Mouse (Mus musculus): ENCODE measurements around the gene Hadha. TPM values are rescaled to one million over a fixed set of nuclear protein-coding genes. Genes with fewer than 3 reads are reported as not detected.
A peak's percentile ranks its signal among the peaks of the same experiment; 100 is the strongest.

The Hadha gene
- polyA plus RNA-seq, 1 experiment from 2014 or later, result 122 TPM

DNA sequence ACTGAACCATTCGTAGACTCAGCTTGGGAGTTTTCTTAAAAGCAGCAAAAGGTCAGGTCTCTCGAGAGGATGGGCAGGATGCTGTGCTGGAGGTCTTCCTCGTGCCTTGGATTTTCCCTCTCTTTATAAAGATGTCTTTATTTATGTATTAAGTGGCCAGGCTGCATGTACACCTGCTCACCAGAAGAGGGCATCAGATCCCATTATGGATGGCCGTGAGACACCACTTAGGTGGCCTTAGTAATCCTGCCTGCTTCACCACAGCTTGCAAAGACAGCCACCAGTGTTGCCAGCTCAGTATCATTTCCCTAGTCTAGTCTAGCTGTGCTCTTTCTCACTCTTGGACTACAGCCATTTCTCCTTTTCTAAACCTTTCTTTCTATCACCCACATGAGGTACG, 29.4 kb downstream of the Hadha start:
- no peak for ATAC-seq (replicated peaks; ENCODE audit: low FRiP score)
- H3K27me3 ChIP-seq (replicated peaks; ENCODE audit: control insufficient read depth, insufficient read depth, low read length), result no peaks in the 10 kb centered on the region
- no peak overlapping the region for H3K9ac ChIP-seq (ENCODE audit: low read depth, low read length)
- H3K4me1 ChIP-seq (replicated peaks; ENCODE audit: control insufficient read depth, insufficient read depth, low read length), result no peaks in the 10 kb centered on the region
- WGBS, result 49% methylated on average over 5 of the region's 5 CpGs
- H3K4me3 ChIP-seq (ENCODE audit: low read depth, low read length), result no peak overlapping the region
- no peaks in the 10 kb centered on the region for H3K9me3 ChIP-seq (ENCODE audit: control insufficient read depth, low read length)
- no peak overlapping the region for H3K4me2 ChIP-seq
- no peak for DNase-seq (ENCODE audit: low spot score)
- no peak overlapping the region for H3K27ac ChIP-seq (ENCODE audit: low read depth, low read length)
- peaks cover 48% of the 10 kb centered on the region for H3K36me3 ChIP-seq (ENCODE audit: control insufficient read depth, insufficient read depth, low read length)

DNA sequence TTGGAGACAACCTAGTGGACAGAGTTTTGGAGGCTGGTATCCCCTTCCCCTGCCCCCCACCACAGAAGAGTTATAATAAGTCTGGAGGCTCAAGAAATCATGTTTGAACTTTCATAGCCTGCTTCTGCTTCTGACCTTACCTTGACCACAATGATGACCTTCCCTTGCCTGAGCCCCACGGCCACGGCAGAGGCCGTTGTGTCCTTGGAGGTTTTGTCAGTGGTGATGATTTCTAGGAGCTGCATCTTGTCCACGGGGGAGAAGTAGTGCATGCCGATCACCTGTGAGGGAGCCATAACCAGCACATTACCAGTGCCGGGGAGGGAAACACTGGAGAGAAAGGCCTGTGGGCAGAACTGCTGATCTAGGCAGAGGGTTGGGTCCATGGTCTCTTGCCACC, 32.5 kb downstream of the Hadha start:
- ATAC-seq (replicated peaks; ENCODE audit: low FRiP score), result no peak

DNA sequence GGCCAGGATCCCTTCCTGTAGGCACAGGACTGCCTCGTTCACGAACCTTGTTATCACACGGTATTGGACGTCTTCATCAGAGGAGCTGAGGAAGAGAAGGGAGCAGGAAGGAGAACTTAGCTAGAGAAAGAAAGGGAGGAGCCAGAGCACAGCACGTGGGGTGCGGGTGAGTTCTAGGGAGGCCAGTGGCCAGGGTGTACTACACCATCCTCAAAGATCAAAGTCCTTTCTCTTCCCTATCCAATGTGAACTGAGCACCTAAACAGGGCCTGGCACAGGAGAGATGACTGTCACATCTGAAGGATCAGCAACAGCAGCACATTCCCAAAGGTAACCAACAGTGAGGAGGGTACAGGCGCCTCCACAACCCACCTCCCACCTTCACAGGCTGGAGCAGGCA, 34.9 kb downstream of the Hadha start:
- no peak overlapping the region for H3K4me3 ChIP-seq (ENCODE audit: low read depth, low read length)
- no peak overlapping the region for H3K9ac ChIP-seq (ENCODE audit: low read depth, low read length)
- DNase-seq (ENCODE audit: low spot score) (no peak), ATAC-seq (replicated peaks; ENCODE audit: low FRiP score) (no peak)
- H3K4me2 ChIP-seq, result no peak overlapping the region
- no peak overlapping the region for H3K27ac ChIP-seq (ENCODE audit: low read depth, low read length)
- H3K9me3 ChIP-seq (ENCODE audit: control insufficient read depth, low read length), result no peaks in the 10 kb centered on the region
- peaks cover 50% of the 10 kb centered on the region for H3K36me3 ChIP-seq (ENCODE audit: control insufficient read depth, insufficient read depth, low read length)
- peaks cover 9% of the 10 kb centered on the region for H3K27me3 ChIP-seq (replicated peaks; ENCODE audit: control insufficient read depth, insufficient read depth, low read length)
- WGBS, result 83% methylated on average over 7 of the region's 7 CpGs
- no peaks in the 10 kb centered on the region for H3K4me1 ChIP-seq (replicated peaks; ENCODE audit: control insufficient read depth, insufficient read depth, low read length)

More for the DNA sequence above, 32.5 kb downstream of the Hadha start:
- H3K9ac ChIP-seq (ENCODE audit: low read depth, low read length), result no peak overlapping the region
- no peak overlapping the region for H3K27ac ChIP-seq (ENCODE audit: low read depth, low read length)
- 88% methylated on average over 6 of the region's 6 CpGs for whole genome bisulfite sequencing
- no peaks in the 10 kb centered on the region for H3K9me3 ChIP-seq (ENCODE audit: control insufficient read depth, low read length)
- H3K4me2 ChIP-seq, result no peak overlapping the region
- H3K4me1 ChIP-seq (replicated peaks; ENCODE audit: control insufficient read depth, insufficient read depth, low read length), result no peaks in the 10 kb centered on the region
- no peaks in the 10 kb centered on the region for H3K27me3 ChIP-seq (replicated peaks; ENCODE audit: control insufficient read depth, insufficient read depth, low read length)
- DNase-seq (ENCODE audit: low spot score), result no peak
- H3K36me3 ChIP-seq (ENCODE audit: control insufficient read depth, insufficient read depth, low read length), result peaks cover 51% of the 10 kb centered on the region
- no peak overlapping the region for H3K4me3 ChIP-seq (ENCODE audit: low read depth, low read length)

DNA sequence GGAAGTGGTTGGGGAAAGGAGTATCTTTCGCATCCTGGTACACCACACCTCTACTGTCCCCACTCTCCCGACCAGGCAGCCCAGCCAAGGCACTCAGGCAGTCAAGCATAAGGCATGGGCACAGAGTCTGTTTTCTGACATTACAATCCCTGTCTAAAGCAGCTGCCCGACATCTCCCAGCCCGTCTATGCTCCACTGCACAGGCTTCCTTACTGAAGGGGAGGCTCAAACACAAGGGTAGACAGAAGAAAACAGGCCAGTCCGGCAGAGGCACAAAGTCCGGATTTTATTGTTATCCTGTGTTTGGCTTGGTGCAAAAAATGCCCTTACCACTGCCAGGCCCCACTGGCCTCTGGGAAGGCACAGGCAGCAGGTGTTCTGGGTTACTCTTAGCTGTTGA, 35.8 kb downstream of the Hadha start:
- no peak overlapping the region for H3K9ac ChIP-seq (ENCODE audit: low read depth, low read length)
- 89% methylated on average over 6 of the region's 6 CpGs for WGBS
- no peak for DNase-seq (ENCODE audit: low spot score)
- no peak overlapping the region for H3K4me2 ChIP-seq
- H3K36me3 ChIP-seq (ENCODE audit: control insufficient read depth, insufficient read depth, low read length), result peaks cover 45% of the 10 kb centered on the region
- no peak overlapping the region for H3K27ac ChIP-seq (ENCODE audit: low read depth, low read length)
- peaks cover 19% of the 10 kb centered on the region for H3K27me3 ChIP-seq (replicated peaks; ENCODE audit: control insufficient read depth, insufficient read depth, low read length)
- H3K4me3 ChIP-seq (ENCODE audit: low read depth, low read length), result no peak overlapping the region
- H3K4me1 ChIP-seq (replicated peaks; ENCODE audit: control insufficient read depth, insufficient read depth, low read length), result peaks cover 4% of the 10 kb centered on the region
- ATAC-seq (replicated peaks; ENCODE audit: low FRiP score), result no peak
- H3K9me3 ChIP-seq (ENCODE audit: control insufficient read depth, low read length), result no peaks in the 10 kb centered on the region

DNA sequence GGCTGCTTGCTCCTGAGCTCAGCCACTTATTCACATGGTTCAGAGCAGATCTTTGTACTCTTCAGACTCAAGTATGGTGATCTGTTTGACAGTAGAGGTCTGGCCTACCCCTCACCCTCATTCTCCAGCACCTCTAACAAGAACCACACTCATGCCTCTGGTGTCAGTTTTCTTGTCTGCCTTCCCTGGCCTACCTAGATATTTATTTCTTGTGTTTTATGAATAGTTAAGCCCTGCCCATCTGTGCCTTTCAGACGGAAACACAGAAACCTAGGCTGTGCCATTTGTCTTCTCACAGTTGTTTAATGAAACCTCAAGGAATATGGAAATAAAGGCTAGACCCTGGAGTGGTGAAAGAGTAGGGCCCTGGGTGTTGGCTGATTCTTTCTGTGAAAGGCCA, 36.9 kb downstream of the Hadha start:
- H3K27me3 ChIP-seq (replicated peaks; ENCODE audit: control insufficient read depth, insufficient read depth, low read length), result peaks cover 30% of the 10 kb centered on the region
- ATAC-seq (replicated peaks; ENCODE audit: low FRiP score), result no peak
- 80% methylated on average over 1 of the region's 1 CpGs for WGBS
- H3K4me2 ChIP-seq, result no peak overlapping the region
- no peaks in the 10 kb centered on the region for H3K9me3 ChIP-seq (ENCODE audit: control insufficient read depth, low read length)
- no peak for DNase-seq (ENCODE audit: low spot score)
- H3K9ac ChIP-seq (ENCODE audit: low read depth, low read length), result no peak overlapping the region
- no peak overlapping the region for H3K27ac ChIP-seq (ENCODE audit: low read depth, low read length)
- peaks cover 4% of the 10 kb centered on the region for H3K4me1 ChIP-seq (replicated peaks; ENCODE audit: control insufficient read depth, insufficient read depth, low read length)
- H3K4me3 ChIP-seq (ENCODE audit: low read depth, low read length), result no peak overlapping the region
- H3K36me3 ChIP-seq (ENCODE audit: control insufficient read depth, insufficient read depth, low read length), result peaks cover 38% of the 10 kb centered on the region

DNA sequence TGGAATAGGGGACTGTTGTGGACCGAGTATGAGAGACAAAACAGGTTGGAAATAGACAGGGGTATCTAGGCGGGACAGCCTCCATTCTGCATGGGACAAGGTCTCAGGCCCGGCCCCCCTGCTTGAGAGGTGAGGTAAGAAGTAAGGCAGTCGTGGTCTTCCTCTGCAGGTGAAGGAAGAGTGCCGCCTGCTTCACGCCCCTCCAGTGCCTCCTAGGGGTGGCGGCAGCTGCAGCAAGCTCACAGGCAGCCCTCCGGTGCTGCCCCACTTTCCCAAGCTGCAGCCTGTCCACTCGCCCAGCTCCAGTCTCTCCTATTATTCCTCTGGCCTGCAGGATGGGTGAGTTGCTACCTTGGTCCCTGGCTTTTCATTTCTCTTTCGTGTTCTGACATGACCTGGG, 39.2 kb downstream of the Hadha start:
- Histone ChIP-seq H3K36me3 (ENCODE audit: control insufficient read depth, insufficient read depth, low read length) (peaks cover 17% of the 10 kb centered on the region), H3K9ac (ENCODE audit: low read depth, low read length) (no peak overlapping the region), H3K4me2 (no peak overlapping the region), H3K27ac (ENCODE audit: low read depth, low read length) (no peak overlapping the region), H3K4me1 (replicated peaks; ENCODE audit: control insufficient read depth, insufficient read depth, low read length) (peaks cover 12% of the 10 kb centered on the region), H3K27me3 (replicated peaks; ENCODE audit: control insufficient read depth, insufficient read depth, low read length) (peaks cover 52% of the 10 kb centered on the region), H3K9me3 (ENCODE audit: control insufficient read depth, low read length) (no peaks in the 10 kb centered on the region), H3K4me3 (ENCODE audit: low read depth, low read length) (no peak overlapping the region)
- no peak for DNase-seq (ENCODE audit: low spot score)
- no peak for ATAC-seq (replicated peaks; ENCODE audit: low FRiP score)
- 26% methylated on average over 10 of the region's 10 CpGs for WGBS

DNA sequence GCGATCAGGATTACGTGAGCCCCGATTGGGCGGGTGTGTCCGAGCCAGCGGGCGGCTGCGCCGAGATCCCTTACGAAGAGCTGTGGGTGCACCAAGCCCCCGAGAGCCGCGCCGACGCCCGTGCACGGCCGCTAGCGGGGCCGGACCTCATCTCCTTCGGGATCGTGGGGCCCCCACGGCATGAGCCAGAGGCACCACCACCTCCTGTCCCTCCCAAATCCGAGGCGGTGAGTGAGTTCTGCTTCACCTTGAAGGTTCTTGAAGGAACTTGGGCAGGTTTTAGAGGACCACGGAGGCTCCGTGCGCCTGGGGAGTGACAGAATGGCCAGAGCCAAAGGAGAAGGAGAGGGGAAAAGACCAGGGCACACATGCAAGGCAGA, 40.2 kb downstream of the Hadha start:
- Histone ChIP-seq H3K27me3 (replicated peaks; ENCODE audit: control insufficient read depth, insufficient read depth, low read length) (peaks cover 62% of the 10 kb centered on the region), H3K36me3 (ENCODE audit: control insufficient read depth, insufficient read depth, low read length) (peaks cover 11% of the 10 kb centered on the region), H3K9me3 (ENCODE audit: control insufficient read depth, low read length) (no peaks in the 10 kb centered on the region), H3K9ac (ENCODE audit: low read depth, low read length) (peak overlapping the region; percentile 64), H3K4me2 (peak overlapping the region; percentile 92), H3K4me1 (replicated peaks; ENCODE audit: control insufficient read depth, insufficient read depth, low read length) (peaks cover 15% of the 10 kb centered on the region), H3K4me3 (ENCODE audit: low read depth, low read length) (peak overlapping the region; percentile 57), H3K27ac (ENCODE audit: low read depth, low read length) (no peak overlapping the region)
- DNase-seq (ENCODE audit: low spot score), result no peak
- WGBS, result under 1% methylated on average over 28 of the region's 28 CpGs
- ATAC-seq (replicated peaks; ENCODE audit: low FRiP score), result peak; percentile 13; the same call in 1 of the 2 replicates

DNA sequence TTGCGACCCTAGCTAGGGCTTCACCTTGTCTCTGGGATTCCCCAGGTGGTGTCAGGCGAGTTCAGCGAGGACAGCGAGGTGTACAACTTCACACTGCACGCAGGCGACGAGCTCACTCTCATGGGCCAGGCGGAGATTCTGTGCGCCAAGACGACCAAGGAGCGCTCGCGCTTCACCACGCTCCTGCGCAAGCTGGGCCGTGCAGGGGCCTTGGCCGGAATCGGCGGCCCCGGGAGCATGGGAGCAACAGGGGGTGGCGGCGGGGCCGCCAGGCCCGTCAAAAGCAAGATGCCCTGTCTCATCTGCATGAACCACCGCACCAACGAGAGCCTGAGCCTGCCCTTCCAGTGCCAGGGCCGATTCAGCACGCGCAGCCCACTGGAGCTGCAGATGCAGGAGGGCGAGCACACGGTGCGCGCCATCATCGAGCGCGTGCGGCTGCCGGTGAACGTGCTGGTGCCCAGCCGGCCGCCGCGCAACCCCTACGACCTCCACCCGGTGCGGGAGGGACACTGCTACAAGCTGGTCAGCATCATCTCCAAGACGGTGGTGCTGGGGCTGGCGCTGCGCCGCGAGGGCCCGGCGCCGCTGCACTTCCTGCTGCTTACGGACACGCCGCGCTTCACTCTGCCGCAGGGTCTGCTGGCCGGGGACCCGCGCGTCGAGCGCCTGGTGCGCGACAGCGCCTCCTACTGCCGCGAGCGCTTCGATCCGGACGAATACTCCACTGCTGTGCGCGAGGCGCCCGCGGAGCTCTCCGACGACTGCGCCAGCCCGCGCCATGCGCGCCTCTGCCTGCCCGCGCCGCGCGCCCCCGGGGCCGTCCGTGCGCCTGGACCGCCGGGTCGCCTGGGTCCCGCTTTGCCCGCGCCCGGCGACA, 40.8 kb downstream of the Hadha start:
- Histone ChIP-seq H3K4me2 (peak overlapping the region; percentile 92), H3K4me3 (ENCODE audit: low read depth, low read length) (peak overlapping the region; percentile 57), H3K9ac (ENCODE audit: low read depth, low read length) (peak overlapping the region; percentile 64), H3K27me3 (replicated peaks; ENCODE audit: control insufficient read depth, insufficient read depth, low read length) (peaks cover 65% of the 10 kb centered on the region), H3K27ac (ENCODE audit: low read depth, low read length) (no peak overlapping the region), H3K9me3 (ENCODE audit: control insufficient read depth, low read length) (no peaks in the 10 kb centered on the region), H3K4me1 (replicated peaks; ENCODE audit: control insufficient read depth, insufficient read depth, low read length) (peaks cover 15% of the 10 kb centered on the region), H3K36me3 (ENCODE audit: control insufficient read depth, insufficient read depth, low read length) (peaks cover 7% of the 10 kb centered on the region)
- WGBS, result under 1% methylated on average over 103 of the region's 103 CpGs
- peak; percentile 77 for DNase-seq (ENCODE audit: low spot score)
- peak; percentile 37 for ATAC-seq (replicated peaks; ENCODE audit: low FRiP score)

DNA sequence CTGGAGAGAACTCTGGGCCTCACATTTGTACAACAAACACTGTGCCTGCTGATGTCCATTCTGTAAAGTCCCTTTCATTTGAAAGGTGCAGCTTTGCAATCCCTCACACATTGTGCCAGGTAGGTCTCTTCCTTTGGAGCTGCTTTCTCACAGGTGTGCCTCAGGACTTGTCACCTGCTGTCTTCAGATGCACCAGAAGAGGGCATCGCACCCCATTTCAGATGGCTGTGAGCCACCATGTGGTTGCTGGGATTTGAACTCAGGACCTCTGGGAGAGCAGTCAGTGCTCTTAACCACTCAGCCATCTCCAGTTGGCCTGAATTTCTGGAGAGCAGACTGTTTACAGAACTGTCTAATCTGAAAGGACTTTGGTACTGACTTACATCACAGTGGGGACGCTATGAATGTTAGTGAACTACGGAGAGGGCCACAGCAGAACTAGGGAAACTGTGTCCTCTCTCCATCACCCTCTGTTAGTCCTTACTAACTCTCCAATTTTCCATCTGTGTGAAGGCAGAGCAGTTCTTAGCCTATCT, 42.4 kb downstream of the Hadha start:
- Histone ChIP-seq H3K9me3 (ENCODE audit: control insufficient read depth, low read length) (no peaks in the 10 kb centered on the region), H3K36me3 (ENCODE audit: control insufficient read depth, insufficient read depth, low read length) (peaks cover 2% of the 10 kb centered on the region; the same call in 1 of the 2 replicates), H3K4me1 (replicated peaks; ENCODE audit: control insufficient read depth, insufficient read depth, low read length) (peaks cover 15% of the 10 kb centered on the region), H3K27ac (ENCODE audit: low read depth, low read length) (no peak overlapping the region), H3K9ac (ENCODE audit: low read depth, low read length) (no peak overlapping the region), H3K4me3 (ENCODE audit: low read depth, low read length) (no peak overlapping the region), H3K4me2 (no peak overlapping the region), H3K27me3 (replicated peaks; ENCODE audit: control insufficient read depth, insufficient read depth, low read length) (peaks cover 73% of the 10 kb centered on the region)
- no peak for DNase-seq (ENCODE audit: low spot score)
- WGBS, result 68% methylated on average over 3 of the region's 3 CpGs
- ATAC-seq (replicated peaks; ENCODE audit: low FRiP score), result no peak
